Mouse (Mus musculus): ENCODE results near the gene Iqschfp. TPM values are rescaled to one million over a fixed set of nuclear protein-coding genes. Genes with fewer than 3 reads are reported as not detected.

Gene Iqschfp
- polyA plus RNA-seq (2017; shearing (Covaris generic)), result not detected

DNA sequence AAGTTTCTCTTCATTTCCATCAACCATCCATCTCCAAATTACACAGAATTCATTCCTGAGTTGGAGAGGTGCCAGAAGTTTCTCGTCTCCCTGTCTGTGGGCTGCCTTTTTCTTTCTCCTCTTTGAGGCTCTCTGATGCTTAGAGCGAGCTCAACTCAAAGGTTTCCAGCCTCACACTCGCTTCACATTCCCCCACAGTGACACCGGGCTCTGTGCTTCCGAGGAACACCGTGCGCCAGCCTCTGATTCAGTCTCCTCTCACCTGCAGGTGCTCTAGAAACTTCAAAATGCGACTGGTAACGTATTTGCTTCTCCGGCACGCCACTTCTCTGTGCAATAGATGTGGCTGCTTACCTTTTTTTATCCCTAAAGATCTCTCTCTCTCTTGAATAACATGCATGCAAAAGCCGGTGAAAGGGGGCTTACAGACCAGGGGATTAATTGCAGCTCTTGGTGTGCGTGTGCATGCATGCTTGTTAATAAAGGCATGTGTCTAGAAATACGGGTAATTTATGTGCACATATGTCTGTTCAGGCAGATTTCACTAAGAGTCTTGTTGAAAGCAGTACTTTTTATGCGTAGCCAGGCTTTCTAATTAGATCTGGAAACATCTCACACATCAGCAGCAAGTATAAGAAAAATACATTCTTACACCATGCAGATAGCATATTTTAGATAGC, at the start of gene Iqschfp, which contains the start of gene Iqcj:
TSS of gene Iqschfp (plus strand) at position 207 of the 680 bp plus-strand sequence.
TSS of gene Iqcj (plus strand) at position 195 of the 680 bp plus-strand sequence.

GRCm38 (mm10) chr3:68064731-68065130, 172.7 kb downstream of the Iqschfp start, which contains the start of gene Schip1:
TSS of gene Schip1 (plus strand) at chr3:68064802.

Other genes starting within 250 kb of the Iqschfp start
- gene Iqcj, start within 50 bp of the Iqschfp start, polyA plus RNA-seq (2017; shearing (Covaris generic)), result not detected
- gene Schip1, start 172.6 kb downstream of the Iqschfp start, polyA plus RNA-seq (2017; shearing (Covaris generic)), result 0.16 TPM

Data from inflammation-experienced regulatory T-cells, adult 16 weeks (primary cell).